Mouse (Mus musculus) heart, embryonic 16.5 days (tissue): Measurements from ENCODE around the gene Edn2. TPM values are rescaled to one million over a fixed set of nuclear protein-coding genes. Genes with fewer than 3 reads are reported as not detected.
A peak's percentile ranks its signal among the peaks of the same experiment; 100 is the strongest.

Experiments used
- ATAC-seq: fragments of 200-750 bp; cut with Nextera tagmentation; replicated peaks from 2 replicates; pipeline ENCODE4 v1.8.0; 2017; ENCODE audit warnings: moderate number of reproducible peaks; ENCODE audit not compliant: insufficient read depth, low FRiP score; ENCODE audit errors: extremely low read depth
- H3K27ac ChIP-seq: fragments of 300-500 bp; sonication (generic); 2 replicates; pipeline ENCODE4 v1.5.1; 2014; ENCODE audit warnings: mild to moderate bottlenecking, low read length, control low read depth, moderate library complexity
- H3K27me3 ChIP-seq: fragments of 300-500 bp; sonication (generic); 2 replicates; pipeline ENCODE4 v1.6.1; 2014; ENCODE audit warnings: low read length, mixed read lengths; ENCODE audit not compliant: control insufficient read depth, insufficient read depth
- H3K36me3 ChIP-seq: fragments of 300-500 bp; sonication (generic); 2 replicates; pipeline ENCODE4 v1.6.1; 2014; ENCODE audit not compliant: control insufficient read depth, insufficient read depth
- H3K4me1 ChIP-seq: fragments of 300-500 bp; sonication (generic); 2 replicates; pipeline ENCODE4 v1.6.1; 2014; ENCODE audit warnings: low read length, mixed read lengths; ENCODE audit not compliant: control insufficient read depth, insufficient read depth
- H3K4me2 ChIP-seq: fragments of 300-500 bp; sonication (generic); 2 replicates; pipeline ENCODE4 v1.6.1; 2014; ENCODE audit warnings: low read depth, mild to moderate bottlenecking, control low read depth, low read length
- H3K4me3 ChIP-seq: fragments of 300-500 bp; sonication (generic); 2 replicates; pipeline ENCODE4 v1.5.1; 2014; ENCODE audit warnings: mild to moderate bottlenecking, control low read depth, low read length
- H3K9ac ChIP-seq: fragments of 300-500 bp; sonication (generic); 2 replicates; pipeline ENCODE4 v1.6.1; 2014; ENCODE audit warnings: low read length, control low read depth
- H3K9me3 ChIP-seq: fragments of 300-500 bp; sonication (generic); replicated peaks from 2 replicates; pipeline ENCODE4 v1.6.1; 2016; ENCODE audit warnings: low read length; ENCODE audit not compliant: control insufficient read depth
- WGBS: fragments of 180-500 bp; shearing (Covaris S2); extraction: QIAGEN DNeasy Blood & Tissue Kit; methylation state at CpG from one replicate; pipeline ENCODE4 v1.1.7; 2014; 5-methylcytosine and 5-hydroxymethylcytosine counted together
- polyA plus RNA-seq: library from polyadenylated mRNA; unstranded; fragments of >200 nt; fragmentation: Nextera tagmentation; extraction: Ambion mirVana; gene quantifications from 2 replicates; pipeline ENCODE4 v1.2.1, GENCODE M21; 2015

Edn2 gene
- polyA plus RNA-seq = 0.42 and 0.47 TPM in 2 replicates

GRCm38 (mm10) chr4:120161166-120161949 is at the start of gene Edn2:
TSS of gene Edn2 (plus strand) at chr4:120161206.
- peaks cover 29% of the 10 kb centered on the region for H3K4me1 ChIP-seq
- no peaks in the 10 kb centered on the region for H3K27me3 ChIP-seq
- H3K9me3 ChIP-seq = no peaks in the 10 kb centered on the region
- 0 out of 2 replicates have a peak within 1 kb of the TSS, but pooled peaks have one; percentile 36 for H3K27ac ChIP-seq
- H3K4me2 ChIP-seq = peak within 1 kb of the TSS; percentile 53
- H3K9ac ChIP-seq = peak within 1 kb of the TSS; percentile 43
- WGBS = 34% methylated on average over 29 of the region's 29 CpGs
- H3K36me3 ChIP-seq = no peaks in the 10 kb centered on the region
- H3K4me3 ChIP-seq = no peak within 1 kb of the TSS; the same call in 1 of the 2 replicates
- peak; percentile 85 for ATAC-seq

- no peaks in the 10 kb centered on the region for H3K27me3 ChIP-seq
- 82% methylated on average over 3 of the region's 3 CpGs for WGBS
- H3K4me1 ChIP-seq = no peaks in the 10 kb centered on the region
- no peaks in the 10 kb centered on the region for H3K36me3 ChIP-seq
- H3K27ac ChIP-seq = no peak overlapping the region
- H3K4me2 ChIP-seq = no peak overlapping the region
- no peak overlapping the region for H3K4me3 ChIP-seq
- H3K9ac ChIP-seq = no peak overlapping the region
- no peak for ATAC-seq
- peaks cover 3% of the 10 kb centered on the region; the same call in 1 of the 2 replicates for H3K9me3 ChIP-seq
Observed at GRCm38 (mm10) chr4:120115516-120115915, 45.5 kb upstream of the Edn2 start.

GRCm38 (mm10) chr4:120116312-120116711 is 44.7 kb upstream of the Edn2 start:
- ATAC-seq = no peak
- 49% methylated on average over 1 of the region's 1 CpGs for WGBS
- Histone ChIP-seq H3K4me3 (no peak overlapping the region), H3K27ac (no peak overlapping the region), H3K36me3 (no peaks in the 10 kb centered on the region), H3K27me3 (no peaks in the 10 kb centered on the region), H3K4me2 (no peak overlapping the region), H3K9ac (no peak overlapping the region), H3K9me3 (peaks cover 3% of the 10 kb centered on the region; the same call in 1 of the 2 replicates), H3K4me1 (no peaks in the 10 kb centered on the region)

- H3K27ac ChIP-seq = no peak overlapping the region
- H3K36me3 ChIP-seq = no peaks in the 10 kb centered on the region
- no peak overlapping the region for H3K4me2 ChIP-seq
- peaks cover 3% of the 10 kb centered on the region; the same call in 1 of the 2 replicates for H3K9me3 ChIP-seq
- 0 out of 2 replicates have a peak, but pooled peaks have one; percentile 25 for ATAC-seq
- WGBS = 28% methylated on average over 8 of the region's 8 CpGs
- H3K4me3 ChIP-seq = no peak overlapping the region
- no peak overlapping the region for H3K9ac ChIP-seq
- H3K4me1 ChIP-seq = peaks cover 3% of the 10 kb centered on the region; the same call in 1 of the 2 replicates
- no peaks in the 10 kb centered on the region; the same call in 1 of the 2 replicates for H3K27me3 ChIP-seq
Observed at GRCm38 (mm10) chr4:120120276-120120675, 40.7 kb upstream of the Edn2 start.

- Histone ChIP-seq H3K9me3 (no peaks in the 10 kb centered on the region), H3K9ac (no peak overlapping the region), H3K4me1 (peaks cover 26% of the 10 kb centered on the region), H3K4me2 (no peak overlapping the region), H3K4me3 (no peak overlapping the region), H3K27me3 (no peaks in the 10 kb centered on the region; the same call in 1 of the 2 replicates), H3K27ac (no peak overlapping the region), H3K36me3 (no peaks in the 10 kb centered on the region)
- no peak for ATAC-seq
- WGBS = 63% methylated on average over 6 of the region's 6 CpGs
Observed at GRCm38 (mm10) chr4:120124656-120125055, 36.4 kb upstream of the Edn2 start.

- H3K9me3 ChIP-seq = no peaks in the 10 kb centered on the region
- peaks cover 29% of the 10 kb centered on the region for H3K4me1 ChIP-seq
- H3K9ac ChIP-seq = no peak overlapping the region
- WGBS = 70% methylated on average over 6 of the region's 6 CpGs
- H3K4me3 ChIP-seq = no peak overlapping the region
- ATAC-seq = no peak
- no peaks in the 10 kb centered on the region for H3K36me3 ChIP-seq
- H3K27me3 ChIP-seq = no peaks in the 10 kb centered on the region; the same call in 1 of the 2 replicates
- H3K4me2 ChIP-seq = no peak overlapping the region
- H3K27ac ChIP-seq = no peak overlapping the region
Observed at GRCm38 (mm10) chr4:120126047-120126446, 35.0 kb upstream of the Edn2 start.

GRCm38 (mm10) chr4:120127333-120127732 is 33.7 kb upstream of the Edn2 start:
- H3K9me3 ChIP-seq = no peaks in the 10 kb centered on the region
- H3K4me3 ChIP-seq = no peak overlapping the region
- H3K27ac ChIP-seq = no peak overlapping the region
- no peaks in the 10 kb centered on the region; the same call in 1 of the 2 replicates for H3K27me3 ChIP-seq
- WGBS = 83% methylated on average over 3 of the region's 3 CpGs
- H3K36me3 ChIP-seq = no peaks in the 10 kb centered on the region
- H3K9ac ChIP-seq = peak overlapping the region; percentile 35; the same call in 1 of the 2 replicates
- no peak for ATAC-seq
- H3K4me2 ChIP-seq = no peak overlapping the region
- peaks cover 40% of the 10 kb centered on the region for H3K4me1 ChIP-seq

- 0 out of 2 replicates have a peak overlapping the region, but pooled peaks have one; percentile 38 for H3K27ac ChIP-seq
- H3K36me3 ChIP-seq = no peaks in the 10 kb centered on the region
- 47% methylated on average over 4 of the region's 4 CpGs for WGBS
- no peak overlapping the region for H3K9ac ChIP-seq
- H3K4me1 ChIP-seq = peaks cover 40% of the 10 kb centered on the region
- H3K27me3 ChIP-seq = peaks cover 2% of the 10 kb centered on the region; the same call in 1 of the 2 replicates
- no peaks in the 10 kb centered on the region for H3K9me3 ChIP-seq
- no peak overlapping the region for H3K4me3 ChIP-seq
- ATAC-seq = peak; percentile 72
- H3K4me2 ChIP-seq = no peak overlapping the region
Observed at GRCm38 (mm10) chr4:120128033-120128432, 33.0 kb upstream of the Edn2 start.

- H3K27ac ChIP-seq = no peak overlapping the region
- no peaks in the 10 kb centered on the region for H3K9me3 ChIP-seq
- H3K4me1 ChIP-seq = peaks cover 40% of the 10 kb centered on the region
- H3K9ac ChIP-seq = no peak overlapping the region
- H3K4me3 ChIP-seq = no peak overlapping the region
- WGBS = 44% methylated on average over 4 of the region's 4 CpGs
- no peak overlapping the region for H3K4me2 ChIP-seq
- peaks cover 2% of the 10 kb centered on the region; the same call in 1 of the 2 replicates for H3K27me3 ChIP-seq
- ATAC-seq = no peak
- H3K36me3 ChIP-seq = no peaks in the 10 kb centered on the region
Observed at GRCm38 (mm10) chr4:120129233-120129885, 31.6 kb upstream of the Edn2 start.
